Mouse (Mus musculus) embryonic facial prominence, embryonic 10.5 days (tissue): ENCODE measurements at regions not wholly inside any gene's neighbourhood (a gene's known extent, or its start where the extent isn't known, plus 50 kb on each side); places are given as distances from the start of the nearest gene placed in this dataset.

Experiments used
- DNase-seq: peaks from one replicate; pipeline ENCODE4 v3.0.0-alpha.2; 2017; ENCODE audit warnings: low spot score
- H3K27ac ChIP-seq: fragments of 300-500 bp; sonication (generic); replicated peaks from 2 replicates; pipeline ENCODE4 v1.5.1; 2016; ENCODE audit warnings: mild to moderate bottlenecking
- H3K27me3 ChIP-seq: fragments of 300-500 bp; sonication (generic); replicated peaks from 2 replicates; pipeline ENCODE4 v1.6.1; 2016; ENCODE audit warnings: low read depth, mild to moderate bottlenecking; ENCODE audit not compliant: poor library complexity, severe bottlenecking
- H3K36me3 ChIP-seq: fragments of 300-500 bp; sonication (generic); replicated peaks from 2 replicates; pipeline ENCODE4 v1.6.1; 2016; ENCODE audit warnings: mild to moderate bottlenecking, moderate library complexity
- H3K4me1 ChIP-seq: fragments of 300-500 bp; sonication (generic); 2 replicates; pipeline ENCODE4 v1.6.1; 2016
- H3K4me3 ChIP-seq: fragments of 300-500 bp; sonication (generic); 2 replicates; pipeline ENCODE4 v1.5.1; 2016; ENCODE audit warnings: mild to moderate bottlenecking, moderate library complexity
- H3K9me3 ChIP-seq: fragments of 300-500 bp; sonication (generic); 2 replicates; pipeline ENCODE4 v1.6.1; 2016; ENCODE audit warnings: mild to moderate bottlenecking
- WGBS: fragments of 180-500 bp; shearing (Covaris S2); methylation state at CpG from one replicate; pipeline ENCODE4 v1.1.7; 2016; 5-methylcytosine and 5-hydroxymethylcytosine counted together

- no peaks in the 10 kb centered on the region for H3K4me1 ChIP-seq
- H3K9me3 ChIP-seq = no peaks in the 10 kb centered on the region
- no peak overlapping the region for H3K27ac ChIP-seq
- H3K4me3 ChIP-seq = no peak overlapping the region
- no peaks in the 10 kb centered on the region for H3K36me3 ChIP-seq
- 91% methylated on average over 6 of the region's 6 CpGs for WGBS
- no peak for DNase-seq
- H3K27me3 ChIP-seq = no peaks in the 10 kb centered on the region
Observed at GRCm38 (mm10) chr4:142658156-142658555, 419.0 kb upstream of the Kazn start.

GRCm38 (mm10) chr4:142641069-142641468 lies 401.9 kb upstream of the Kazn start:
- H3K36me3 ChIP-seq = no peaks in the 10 kb centered on the region
- no peak overlapping the region for H3K4me3 ChIP-seq
- no peak for DNase-seq
- no peak overlapping the region for H3K27ac ChIP-seq
- H3K9me3 ChIP-seq = no peaks in the 10 kb centered on the region
- peaks cover 18% of the 10 kb centered on the region for H3K4me1 ChIP-seq
- peaks cover 7% of the 10 kb centered on the region; the same call in 1 of the 2 replicates for H3K27me3 ChIP-seq
- WGBS = 90% methylated on average over 10 of the region's 10 CpGs

- WGBS = 75% methylated on average over 9 of the region's 9 CpGs
- peak; percentile 32 for DNase-seq
- peaks cover 18% of the 10 kb centered on the region for H3K4me1 ChIP-seq
- H3K36me3 ChIP-seq = no peaks in the 10 kb centered on the region
- no peaks in the 10 kb centered on the region for H3K9me3 ChIP-seq
- peak overlapping the region; percentile 76 for H3K27ac ChIP-seq
- H3K27me3 ChIP-seq = peaks cover 7% of the 10 kb centered on the region; the same call in 1 of the 2 replicates
- H3K4me3 ChIP-seq = no peak overlapping the region
Observed at GRCm38 (mm10) chr4:142639340-142639733, 400.1 kb upstream of the Kazn start.

GRCm38 (mm10) chr4:142638733-142639339 lies 399.6 kb upstream of the Kazn start:
- Histone ChIP-seq H3K36me3 (no peaks in the 10 kb centered on the region), H3K9me3 (no peaks in the 10 kb centered on the region), H3K27me3 (peaks cover 7% of the 10 kb centered on the region; the same call in 1 of the 2 replicates), H3K27ac (peak overlapping the region; percentile 76), H3K4me1 (peaks cover 18% of the 10 kb centered on the region), H3K4me3 (no peak overlapping the region)
- 42% methylated on average over 13 of the region's 13 CpGs for WGBS
- peak; percentile 51 for DNase-seq

- Histone ChIP-seq H3K9me3 (no peaks in the 10 kb centered on the region), H3K27ac (no peak overlapping the region), H3K27me3 (peaks cover 7% of the 10 kb centered on the region; the same call in 1 of the 2 replicates), H3K4me1 (peaks cover 18% of the 10 kb centered on the region), H3K36me3 (no peaks in the 10 kb centered on the region), H3K4me3 (no peak overlapping the region)
- DNase-seq = no peak
- WGBS = 88% methylated on average over 4 of the region's 4 CpGs
Observed at GRCm38 (mm10) chr4:142638057-142638456, 398.9 kb upstream of the Kazn start.

- DNase-seq = no peak
- no peak overlapping the region for H3K4me3 ChIP-seq
- no peaks in the 10 kb centered on the region for H3K36me3 ChIP-seq
- 72% methylated on average over 8 of the region's 8 CpGs for WGBS
- H3K27me3 ChIP-seq = peaks cover 7% of the 10 kb centered on the region; the same call in 1 of the 2 replicates
- no peak overlapping the region for H3K27ac ChIP-seq
- H3K9me3 ChIP-seq = no peaks in the 10 kb centered on the region
- H3K4me1 ChIP-seq = peaks cover 27% of the 10 kb centered on the region
Observed at GRCm38 (mm10) chr4:142634398-142634797, 395.2 kb upstream of the Kazn start.

GRCm38 (mm10) chr4:142633667-142634350 lies 394.6 kb upstream of the Kazn start:
- Histone ChIP-seq H3K9me3 (no peaks in the 10 kb centered on the region), H3K4me1 (peaks cover 21% of the 10 kb centered on the region), H3K36me3 (no peaks in the 10 kb centered on the region), H3K27me3 (peaks cover 7% of the 10 kb centered on the region; the same call in 1 of the 2 replicates), H3K27ac (no peak overlapping the region), H3K4me3 (no peak overlapping the region)
- 81% methylated on average over 13 of the region's 13 CpGs for WGBS
- no peak for DNase-seq

GRCm38 (mm10) chr4:142626503-142627194 lies 387.4 kb upstream of the Kazn start:
- H3K27ac ChIP-seq = no peak overlapping the region
- DNase-seq = no peak

GRCm38 (mm10) chr4:142625456-142625855 lies 386.3 kb upstream of the Kazn start:
- H3K9me3 ChIP-seq = no peaks in the 10 kb centered on the region
- no peak overlapping the region for H3K27ac ChIP-seq
- peaks cover 30% of the 10 kb centered on the region for H3K4me1 ChIP-seq
- no peak for DNase-seq
- H3K27me3 ChIP-seq = no peaks in the 10 kb centered on the region
- WGBS = 67% methylated on average over 3 of the region's 3 CpGs
- H3K36me3 ChIP-seq = no peaks in the 10 kb centered on the region
- no peak overlapping the region for H3K4me3 ChIP-seq

More at GRCm38 (mm10) chr4:142626503-142627194, 387.4 kb upstream of the Kazn start:
- 91% methylated on average over 8 of the region's 8 CpGs for WGBS
- H3K36me3 ChIP-seq = no peaks in the 10 kb centered on the region
- no peak overlapping the region for H3K4me3 ChIP-seq
- peaks cover 27% of the 10 kb centered on the region for H3K4me1 ChIP-seq
- no peaks in the 10 kb centered on the region for H3K27me3 ChIP-seq
- H3K9me3 ChIP-seq = no peaks in the 10 kb centered on the region

GRCm38 (mm10) chr4:142622151-142622861 lies 383.1 kb upstream of the Kazn start:
- Histone ChIP-seq H3K9me3 (no peaks in the 10 kb centered on the region), H3K36me3 (no peaks in the 10 kb centered on the region), H3K4me3 (peak overlapping the region; percentile 38), H3K27me3 (0 out of 2 replicates have a peak, but pooled peaks cover 2% of the 10 kb centered on the region), H3K4me1 (peaks cover 48% of the 10 kb centered on the region), H3K27ac (peak overlapping the region; percentile 77)
- WGBS = 18% methylated on average over 17 of the region's 17 CpGs
- DNase-seq = peak; percentile 82

- Histone ChIP-seq H3K9me3 (no peaks in the 10 kb centered on the region), H3K36me3 (no peaks in the 10 kb centered on the region), H3K4me1 (peaks cover 42% of the 10 kb centered on the region), H3K27me3 (0 out of 2 replicates have a peak, but pooled peaks cover 2% of the 10 kb centered on the region), H3K4me3 (no peak overlapping the region), H3K27ac (peak overlapping the region; percentile 72)
- no peak for DNase-seq
- 73% methylated on average over 8 of the region's 8 CpGs for WGBS
Observed at GRCm38 (mm10) chr4:142619396-142619795, 380.2 kb upstream of the Kazn start.

- WGBS = 25% methylated on average over 4 of the region's 4 CpGs
- no peaks in the 10 kb centered on the region for H3K9me3 ChIP-seq
- peaks cover 42% of the 10 kb centered on the region for H3K4me1 ChIP-seq
- no peaks in the 10 kb centered on the region for H3K36me3 ChIP-seq
- peak overlapping the region; percentile 72 for H3K27ac ChIP-seq
- DNase-seq = no peak
- 0 out of 2 replicates have a peak, but pooled peaks cover 2% of the 10 kb centered on the region for H3K27me3 ChIP-seq
- H3K4me3 ChIP-seq = no peak overlapping the region
Observed at GRCm38 (mm10) chr4:142618770-142619169, 379.6 kb upstream of the Kazn start.
